Mouse (Mus musculus): ENCODE measurements around the gene Plcb1.
"Not testable (repeated sequence)": the region's sequence is repeated elsewhere in the genome, so short reads cannot be mapped to it uniquely, and the experiment has no call there.

The Plcb1 gene

DNA sequence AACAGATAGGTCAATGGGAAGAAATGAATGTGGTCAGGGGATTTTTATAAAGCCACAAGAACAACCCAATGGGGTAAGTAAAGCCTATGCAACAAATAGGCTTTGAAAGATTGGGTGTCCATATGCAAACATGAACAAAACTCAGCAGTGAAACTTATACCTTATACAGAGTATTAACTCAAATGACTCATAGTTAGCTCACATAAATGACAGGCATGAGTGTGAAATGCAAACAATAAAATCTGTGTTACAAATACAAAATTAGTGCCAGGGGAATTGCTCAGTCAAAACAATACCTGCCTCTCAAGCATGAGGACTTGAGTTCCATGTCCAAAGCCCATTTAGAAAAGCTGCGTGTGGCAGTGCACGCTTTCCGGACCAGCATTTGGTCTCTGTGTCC is 182.5 kb downstream of the Plcb1 start:
- in situ Hi-C loops (cut with MboI, MseI), result no loop called here

DNA sequence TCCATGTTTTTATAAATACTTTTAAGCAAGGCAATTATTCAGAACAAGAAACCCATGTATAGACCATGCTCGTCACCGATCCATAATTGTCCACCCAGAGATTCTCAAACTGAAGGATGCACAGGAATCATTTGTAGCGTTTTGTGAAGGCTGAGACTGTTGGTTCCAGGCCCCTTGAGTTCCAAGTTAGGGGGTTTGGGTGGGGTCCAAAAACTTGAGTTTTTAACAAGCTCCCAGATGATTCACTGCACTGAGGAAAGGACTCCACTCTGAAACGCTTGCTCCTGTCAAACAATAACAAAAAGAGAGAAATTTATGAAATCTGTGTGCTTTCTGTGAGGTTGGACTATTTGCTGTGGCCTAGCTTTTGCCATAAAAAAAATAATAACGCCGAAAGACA is 186.5 kb downstream of the Plcb1 start:
- in situ Hi-C loops (cut with MboI, MseI), result no loop called here

DNA sequence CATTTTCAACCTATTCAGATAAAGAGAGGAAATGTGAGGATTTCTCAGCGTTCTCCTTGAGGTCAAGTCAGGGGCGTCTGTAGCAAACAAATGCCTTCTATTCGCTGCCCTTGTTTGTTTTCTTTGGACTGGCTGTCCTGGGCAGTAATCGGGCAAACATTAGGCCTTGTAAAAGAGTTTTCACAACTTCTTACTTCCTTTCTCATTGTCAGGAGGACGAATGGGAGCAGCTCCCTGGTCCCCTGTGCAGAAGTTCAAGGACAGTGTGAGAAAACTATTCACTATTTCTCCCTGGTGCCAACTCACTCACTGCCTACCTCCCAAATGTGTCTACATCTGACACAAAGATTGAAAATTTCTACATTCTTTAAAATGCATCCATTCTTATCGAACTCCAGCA is 188.8 kb downstream of the Plcb1 start:
- in situ Hi-C loops (cut with MboI, MseI), result no loop called here

DNA sequence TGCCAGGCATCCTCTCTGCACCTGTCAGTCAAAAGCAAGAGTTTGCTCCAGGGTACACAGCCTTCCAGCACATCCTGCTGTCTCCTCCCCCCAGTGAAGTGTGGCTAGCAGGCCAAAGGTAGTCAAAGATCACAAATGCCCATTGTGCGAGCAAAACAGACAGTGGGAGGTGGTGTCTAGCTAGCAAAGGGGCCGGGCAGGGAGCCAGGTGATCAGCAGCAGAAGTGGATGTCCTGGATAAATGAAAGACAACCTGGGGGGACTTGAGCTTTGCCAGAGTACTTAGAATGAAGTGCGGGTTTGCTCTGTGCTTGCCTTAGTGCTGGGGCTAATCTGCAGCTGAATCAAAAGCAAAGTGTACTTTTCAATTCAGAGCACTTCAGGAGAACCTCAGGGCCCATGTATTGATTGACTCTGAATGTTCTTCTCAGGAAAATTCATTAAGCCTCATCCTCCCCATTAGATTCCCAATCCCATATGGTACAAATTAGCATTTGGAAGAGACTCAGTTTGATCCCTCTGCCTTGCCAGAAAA is 191.0 kb downstream of the Plcb1 start:
- in situ Hi-C loops (cut with MboI, MseI), result no loop called here

DNA sequence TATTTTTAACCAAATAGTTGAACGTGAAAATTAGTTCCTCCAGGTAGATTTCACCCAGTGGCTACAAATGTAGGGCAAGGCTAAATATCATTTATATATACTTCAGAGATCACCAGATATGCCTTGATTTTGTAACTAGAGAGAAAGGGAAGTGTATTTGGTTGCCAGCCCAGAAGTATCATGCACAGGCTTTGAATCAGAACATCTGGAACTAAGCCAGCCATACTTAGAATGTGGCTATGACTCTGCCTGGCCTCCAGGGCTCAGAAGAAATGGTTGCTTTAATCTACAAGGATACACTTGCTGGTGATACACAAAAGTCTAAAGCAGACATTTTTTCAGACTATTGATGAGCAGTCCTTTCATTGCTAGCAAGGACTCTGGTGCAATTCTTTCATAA is 191.8 kb downstream of the Plcb1 start:
- in situ Hi-C loops (cut with MboI, MseI), result no loop called here

DNA sequence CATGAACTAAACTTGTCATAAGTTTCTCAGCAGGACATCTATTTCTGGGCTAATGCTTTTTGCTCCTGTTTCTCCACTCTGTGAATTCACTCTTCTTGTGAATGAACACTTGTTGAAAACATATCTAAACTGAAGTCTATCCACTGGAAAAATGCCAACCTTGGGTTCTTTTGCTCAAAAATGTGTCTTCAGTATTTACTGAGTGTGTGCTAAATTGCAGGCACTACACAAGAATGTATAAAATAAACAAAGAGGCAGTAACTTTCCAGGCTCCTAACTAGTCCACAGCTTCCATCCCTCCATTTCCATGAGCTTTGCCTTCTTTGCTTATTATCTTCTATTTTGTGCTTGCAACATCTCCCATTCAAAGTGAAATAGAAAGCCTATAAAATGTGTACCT is 195.5 kb downstream of the Plcb1 start:
- in situ Hi-C loops (cut with MboI, MseI), result no loop called here

DNA sequence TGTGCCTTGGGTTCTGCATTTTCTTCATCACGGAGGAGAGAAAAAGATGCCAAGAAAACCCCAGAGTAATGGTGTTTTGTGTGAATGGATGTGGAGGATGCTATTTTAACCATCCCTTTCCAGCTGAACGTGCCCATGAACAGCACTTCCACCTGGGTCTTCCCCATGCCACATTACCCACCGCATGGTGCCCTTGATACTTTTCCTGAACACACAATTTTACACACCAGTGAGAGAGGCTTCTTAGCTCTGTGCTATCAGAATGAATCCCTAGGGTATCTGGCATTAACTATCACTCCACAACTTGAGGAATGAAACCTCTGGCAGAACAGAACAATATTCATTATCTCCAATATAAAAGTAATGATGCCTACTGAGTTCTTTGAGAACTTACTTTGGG is 199.0 kb downstream of the Plcb1 start:
- in situ Hi-C loops (cut with MboI, MseI), result no loop called here

DNA sequence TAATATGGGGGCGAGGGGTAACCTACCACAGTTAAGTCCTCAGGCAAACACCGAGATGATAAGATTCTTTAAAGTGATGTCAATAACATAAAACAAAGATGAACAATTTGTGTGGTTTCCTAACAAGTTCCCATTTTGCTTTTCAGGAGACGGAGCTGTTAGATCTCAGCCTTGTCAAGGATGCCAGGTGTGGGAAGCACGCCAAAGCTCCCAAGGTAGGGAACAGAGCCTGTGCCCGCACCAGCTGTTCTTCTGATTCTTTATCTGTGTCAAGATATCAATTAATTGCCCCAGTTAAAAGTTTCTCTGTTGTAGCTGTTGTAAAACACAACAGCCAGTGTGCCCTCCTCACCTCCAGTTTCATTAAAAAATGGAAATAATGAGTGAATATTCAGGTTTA is 202.1 kb downstream of the Plcb1 start:
- in situ Hi-C loops (cut with MboI, MseI), result no loop called here

DNA sequence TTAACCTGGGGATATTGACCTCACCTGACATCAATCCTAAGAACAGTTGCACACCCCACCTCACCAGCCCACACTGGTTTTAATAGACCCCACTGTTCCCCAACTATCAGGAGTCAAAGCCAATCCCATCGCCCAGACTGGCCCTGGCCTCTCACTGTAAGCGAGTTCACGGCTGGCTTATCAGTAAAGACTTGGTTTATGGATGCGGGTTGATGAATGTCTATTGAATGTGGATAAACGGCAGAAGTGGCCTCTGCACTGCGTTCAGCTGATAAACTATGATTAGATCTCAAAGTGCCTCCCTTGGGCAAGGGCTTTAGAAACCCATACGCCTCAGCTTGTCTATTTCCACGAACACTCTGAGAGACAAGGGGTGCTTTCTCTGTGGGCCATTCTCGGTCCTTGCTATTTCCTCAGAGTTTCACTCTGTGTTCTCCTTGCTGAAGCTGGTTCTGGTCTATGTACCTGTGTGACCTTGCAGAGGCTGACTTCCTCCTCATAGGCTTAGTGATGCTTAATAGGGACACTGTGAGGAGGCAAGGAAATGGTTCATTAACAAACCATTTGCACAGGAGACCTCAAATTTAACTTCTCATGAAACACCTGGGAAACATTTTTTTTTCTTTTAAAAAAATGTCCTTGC is 203.9 kb downstream of the Plcb1 start:
- in situ Hi-C loops (cut with MboI, MseI), result no loop called here

DNA sequence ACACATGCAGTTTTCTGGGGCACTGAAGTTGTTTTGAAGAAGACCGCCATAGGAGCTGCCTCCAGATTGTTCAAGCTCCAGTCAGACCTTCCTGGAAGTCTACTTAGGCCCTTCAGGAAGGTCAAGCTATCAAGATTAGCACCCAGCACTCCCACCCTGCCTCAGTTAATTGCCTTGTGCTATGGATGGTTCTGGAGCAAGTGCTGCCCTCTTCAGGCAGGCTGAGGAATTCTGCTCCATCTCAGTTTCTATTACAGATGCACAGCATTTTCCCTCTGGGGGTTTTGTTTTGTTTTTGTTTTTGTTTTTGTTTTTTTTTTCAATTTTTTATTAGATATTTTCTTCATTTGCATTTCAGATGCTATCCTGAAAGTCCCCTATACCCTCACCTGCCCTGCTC is 221.3 kb downstream of the Plcb1 start:
- in situ Hi-C loops (cut with MboI, MseI), result no loop called here

DNA sequence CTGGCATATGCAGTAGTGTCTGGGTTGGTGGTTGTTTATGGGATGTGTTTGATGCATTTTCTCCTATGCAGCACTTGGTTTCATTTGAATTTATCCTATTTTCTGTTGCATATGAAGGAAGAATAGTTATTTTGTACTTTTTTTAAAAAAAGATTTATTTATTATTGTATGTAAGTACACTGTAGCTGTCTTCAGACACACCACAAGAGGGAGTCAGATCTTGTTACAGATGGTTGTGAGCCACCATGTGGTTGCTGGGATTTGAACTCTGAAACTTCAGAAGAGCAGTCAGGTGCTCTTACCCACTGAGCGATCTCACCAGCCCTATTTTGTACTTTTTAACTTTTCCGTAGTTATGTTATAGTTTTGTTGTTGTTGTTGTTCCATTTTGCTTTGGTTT is 222.0 kb downstream of the Plcb1 start:
- in situ Hi-C loops (cut with MboI, MseI), result not testable (repeated sequence)

DNA sequence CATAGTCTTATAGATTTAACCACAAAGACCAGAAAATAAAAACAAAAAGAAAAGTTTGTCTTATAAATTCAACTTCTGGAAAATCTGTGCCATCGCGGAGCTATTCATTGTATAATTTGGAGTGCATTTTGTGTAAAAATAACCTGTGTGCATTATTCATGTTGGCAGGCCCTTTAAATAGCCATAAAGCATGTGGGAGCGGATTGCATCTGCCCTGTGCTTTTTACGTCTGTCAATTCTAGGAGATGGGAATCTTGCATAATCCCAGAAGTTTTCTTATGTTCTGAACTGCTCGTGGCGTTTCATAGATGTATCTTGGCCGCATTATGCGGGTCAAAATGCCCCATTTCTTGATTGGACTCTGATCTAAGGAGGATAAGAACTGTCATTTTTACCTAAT is 224.5 kb downstream of the Plcb1 start:
- in situ Hi-C loops (cut with MboI, MseI), result no loop called here

DNA sequence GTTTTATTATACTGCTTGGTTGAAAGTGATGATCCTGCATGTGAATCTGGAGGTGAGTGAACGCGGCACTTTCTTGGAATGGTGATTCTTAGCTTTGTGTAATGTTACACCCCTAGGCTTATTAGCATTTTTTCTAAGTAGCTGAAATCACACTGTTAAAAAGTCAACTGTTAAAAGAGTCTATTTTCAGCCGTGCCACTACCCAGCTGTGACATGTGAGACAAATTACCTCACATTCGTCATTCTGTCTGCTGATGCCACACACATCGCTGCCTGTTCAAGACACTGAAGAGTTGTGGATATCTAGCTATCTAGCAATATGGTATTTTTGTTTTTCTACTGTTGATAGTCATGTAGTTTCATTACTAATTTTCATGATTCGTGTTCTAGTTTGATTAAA is 229.6 kb downstream of the Plcb1 start:
- in situ Hi-C loops (cut with MboI, MseI), result no loop called here

DNA sequence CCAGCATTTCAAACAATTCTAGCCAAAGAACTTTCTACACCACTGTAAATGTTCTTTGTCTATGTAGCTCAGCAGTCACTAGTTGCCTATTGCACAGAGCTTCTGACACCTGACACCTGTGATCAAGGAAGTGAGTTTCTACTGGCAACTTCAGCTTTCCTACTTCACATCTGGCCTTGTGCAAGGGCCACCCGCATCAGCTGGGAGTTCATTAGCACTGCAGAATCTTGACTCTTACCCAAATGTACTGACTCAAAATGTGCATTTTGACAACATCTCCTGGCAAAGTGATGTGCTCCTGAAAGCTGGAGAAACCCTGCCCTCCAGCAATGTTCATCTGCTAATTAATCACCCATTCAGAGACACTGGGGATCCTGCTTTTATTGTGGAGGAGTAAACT is 232.4 kb downstream of the Plcb1 start:
- in situ Hi-C loops (cut with MboI, MseI), result no loop called here

DNA sequence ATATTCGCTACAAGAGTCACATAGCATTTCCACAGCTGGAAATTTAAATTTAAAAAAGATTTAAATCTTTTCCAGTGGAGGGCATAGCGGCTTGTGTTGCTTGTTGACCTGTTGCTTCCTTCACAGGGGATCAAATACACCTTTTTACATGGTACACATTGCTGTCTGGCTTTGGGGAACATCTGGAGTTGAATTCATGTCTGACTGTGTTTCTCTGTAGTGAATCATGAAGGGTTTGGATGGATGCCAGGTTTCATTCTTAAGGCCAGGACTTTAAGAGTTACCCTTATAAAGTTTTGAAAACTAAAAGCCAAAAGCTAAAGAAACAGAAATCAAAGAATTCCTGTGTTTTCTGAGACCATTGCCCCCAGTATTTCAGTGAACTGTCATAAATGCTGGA is 232.8 kb downstream of the Plcb1 start:
- in situ Hi-C loops (cut with MboI, MseI), result no loop called here

DNA sequence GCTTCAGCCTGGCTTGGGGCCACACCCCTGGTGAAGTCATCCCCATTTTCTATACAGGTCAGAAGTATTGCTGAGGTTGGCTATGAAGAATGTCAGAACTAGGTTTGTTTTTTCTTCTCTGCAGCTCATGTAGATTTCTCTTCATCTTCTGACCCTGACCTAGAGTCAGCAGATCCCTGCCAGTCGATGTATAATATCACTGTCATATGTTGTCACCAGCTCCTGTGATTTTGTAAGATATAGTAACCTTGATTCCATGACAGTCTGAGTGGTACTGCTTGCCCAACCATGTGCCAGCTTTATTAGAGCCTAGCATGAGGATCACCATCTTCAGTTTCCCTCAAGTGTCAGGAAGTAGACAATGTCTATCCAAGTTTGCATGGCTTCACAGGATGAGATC is 233.7 kb downstream of the Plcb1 start:
- in situ Hi-C loops (cut with MboI, MseI), result no loop called here

DNA sequence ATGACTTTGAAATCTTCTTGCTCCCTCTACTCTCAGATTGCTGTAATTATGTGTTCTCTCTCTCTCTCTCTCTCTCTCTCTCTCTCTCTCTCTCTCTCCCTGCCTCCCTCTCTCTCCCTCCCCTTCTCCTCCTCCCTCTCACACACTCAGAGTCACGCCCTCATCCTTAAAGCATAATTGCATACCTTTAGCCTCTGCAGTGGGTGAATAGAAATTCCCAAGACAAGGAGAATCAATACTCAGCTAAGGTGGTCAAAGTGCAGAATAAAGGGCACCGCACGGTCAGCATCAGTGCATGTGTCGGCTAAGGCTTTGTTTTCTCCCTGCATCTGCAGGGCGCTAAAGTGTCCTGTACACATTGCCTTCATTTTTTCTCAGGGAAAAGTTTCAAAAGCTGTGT is 243.4 kb downstream of the Plcb1 start:
- in situ Hi-C loops (cut with MboI, MseI), result loop anchor here in 1 of 2 experiments (10.0 kb wide), 1 partner anchor 1904 kb away; no protein-coding TSS in a partner anchor

DNA sequence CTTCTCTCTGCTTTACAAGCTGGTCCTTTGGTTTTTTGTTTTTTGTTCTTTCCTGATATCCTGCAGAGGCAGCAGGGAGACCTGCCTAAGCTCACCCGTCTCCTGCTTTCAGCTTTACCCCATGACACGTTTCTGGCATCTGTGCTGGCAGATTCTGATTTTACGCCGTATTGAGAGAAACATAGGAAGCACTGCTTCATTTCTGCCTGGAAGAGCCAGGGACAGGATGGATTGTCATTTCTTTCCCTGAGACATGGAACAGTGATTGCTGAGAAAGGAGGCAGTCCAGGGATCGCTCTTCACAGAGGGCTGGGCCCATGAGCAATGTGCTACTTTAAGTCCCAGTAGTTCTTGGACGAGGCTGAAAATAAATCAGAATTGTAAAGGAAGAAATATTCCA is 243.8 kb downstream of the Plcb1 start:
- in situ Hi-C loops (cut with MboI, MseI), result loop anchor here in 1 of 2 experiments (10.0 kb wide), 1 partner anchor 1905 kb away; no protein-coding TSS in a partner anchor

DNA sequence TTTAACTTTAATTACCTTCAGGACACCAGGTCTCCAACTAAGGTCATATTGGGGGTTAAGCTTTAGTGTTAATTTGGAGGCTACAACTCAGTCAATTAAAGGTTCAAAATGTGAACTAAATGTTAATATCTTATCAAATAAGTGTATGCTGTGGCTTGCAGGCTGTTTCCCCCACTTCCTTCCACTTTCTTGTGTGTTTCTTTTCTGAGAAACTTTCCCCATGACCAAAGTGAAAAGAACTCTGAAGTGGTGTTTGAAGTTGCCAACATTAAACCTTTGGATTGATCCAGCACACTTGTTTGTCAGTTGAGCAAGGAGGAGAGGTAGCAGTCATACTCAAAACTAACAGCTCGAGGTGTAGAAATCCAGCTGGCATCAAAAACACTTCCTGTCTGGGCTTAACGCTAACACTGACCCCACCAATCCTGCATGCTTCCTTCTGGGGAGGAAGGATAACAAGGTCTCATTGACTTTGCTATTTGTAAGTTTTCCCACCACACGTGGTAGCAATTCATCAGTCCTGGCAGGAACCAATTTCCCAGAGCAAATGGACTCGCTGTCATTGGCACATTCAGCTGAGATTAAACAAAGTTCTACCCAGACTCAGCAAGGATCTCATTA is 249.9 kb downstream of the Plcb1 start:
- in situ Hi-C loops (cut with MboI, MseI), result no loop called here

DNA sequence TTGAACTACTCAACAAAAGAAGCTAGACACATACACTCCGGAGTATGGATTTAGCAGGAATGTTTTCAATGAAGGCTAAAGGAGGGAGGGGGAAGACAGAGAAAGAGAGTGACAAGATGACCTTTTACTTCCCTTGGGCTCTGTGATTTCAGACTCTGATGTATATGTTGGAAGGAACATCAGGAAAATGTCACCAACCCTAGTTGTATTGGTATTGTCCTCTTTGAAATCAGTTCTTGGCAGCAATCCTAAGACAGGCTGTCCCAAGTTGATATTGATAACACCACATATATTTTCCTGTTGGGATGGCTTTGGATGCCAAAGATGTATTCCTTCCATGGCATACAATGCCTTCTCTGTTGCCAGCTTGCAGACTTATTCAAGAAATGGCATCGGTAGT is 262.9 kb downstream of the Plcb1 start:
- in situ Hi-C loops (cut with MboI, MseI), result no loop called here

DNA sequence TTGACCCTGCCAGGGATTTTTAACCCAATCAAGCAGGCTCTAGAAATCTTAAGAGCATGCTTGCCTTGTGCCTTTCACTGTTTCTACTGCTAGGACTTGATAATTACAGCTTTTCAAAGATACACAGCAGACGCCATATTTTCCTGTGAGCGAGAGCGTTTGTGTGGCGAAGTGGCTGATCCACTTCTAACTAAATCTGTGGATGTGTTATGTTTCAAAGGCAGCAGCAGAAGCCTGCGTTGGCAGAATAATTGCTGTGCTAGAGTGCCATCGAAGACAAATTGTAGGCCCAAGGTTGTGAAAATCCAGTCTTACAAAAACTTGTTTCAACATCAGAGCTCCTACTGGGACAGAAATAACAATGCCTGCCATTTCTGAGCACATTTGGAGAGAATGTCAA is 263.4 kb downstream of the Plcb1 start:
- in situ Hi-C loops (cut with MboI, MseI), result no loop called here

DNA sequence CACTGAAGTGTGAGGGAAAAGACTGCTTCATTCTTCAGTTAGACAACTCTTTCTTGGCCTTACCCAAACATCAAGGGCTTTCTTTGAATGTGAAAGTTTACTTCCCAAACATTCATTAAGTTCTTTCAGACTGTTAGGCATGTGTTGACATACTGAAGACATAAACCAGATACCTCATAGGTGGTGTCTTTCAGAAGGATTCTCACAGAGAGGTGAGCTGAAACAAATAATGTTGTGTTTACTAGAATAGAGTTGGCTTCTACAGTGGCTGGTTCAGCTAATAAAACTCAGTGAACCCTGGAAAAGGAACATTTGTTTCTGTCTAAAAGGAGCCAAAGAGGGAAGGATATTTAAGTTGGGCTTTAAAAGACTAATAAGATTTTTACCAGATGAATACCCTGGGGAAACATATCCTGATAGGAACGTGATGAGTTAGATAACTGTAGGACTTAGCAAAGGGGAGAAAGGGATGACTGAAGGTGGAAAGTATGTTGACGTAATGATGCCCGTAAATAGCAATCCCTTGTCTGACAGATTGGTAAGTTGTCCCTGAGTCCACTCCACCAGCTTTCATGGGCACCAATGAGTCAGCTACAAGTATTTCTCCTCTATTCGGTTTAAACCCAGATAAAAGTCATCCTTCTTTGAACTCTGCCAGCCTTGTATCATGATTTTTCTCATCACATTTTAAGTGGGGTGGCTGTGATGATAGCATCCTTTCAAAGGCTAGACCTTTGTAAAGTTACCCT is 265.8 kb downstream of the Plcb1 start:
- in situ Hi-C loops (cut with MboI, MseI), result no loop called here

DNA sequence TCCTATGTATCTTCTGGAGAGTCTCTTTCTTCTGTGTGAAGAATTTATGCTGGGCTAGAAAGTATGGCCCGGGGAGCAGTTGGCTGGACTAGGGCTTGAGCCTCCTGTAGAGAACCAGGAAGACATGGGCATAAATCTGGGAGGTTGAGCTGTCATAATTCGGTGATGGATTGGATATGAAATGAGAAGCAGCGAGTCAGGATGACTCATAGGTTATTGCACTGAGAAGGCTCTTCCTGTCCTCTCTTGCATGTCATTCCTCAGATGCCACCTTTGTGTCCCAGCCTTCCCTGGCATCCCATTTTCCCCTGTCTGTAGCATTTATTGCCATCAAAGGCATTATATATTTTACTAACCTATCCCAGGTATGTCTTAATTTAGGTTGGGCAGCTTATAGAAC is 267.5 kb downstream of the Plcb1 start:
- in situ Hi-C loops (cut with MboI, MseI), result no loop called here

Data from T-helper 17 cell (primary cell).